Mouse (Mus musculus) intestine, embryonic 14.5 days (tissue): Measurements from ENCODE around the gene Slc27a5. TPM values are rescaled to one million over a fixed set of nuclear protein-coding genes. Genes with fewer than 3 reads are reported as not detected.

ENCODE experiments used
- ATAC-seq: fragments of 200-750 bp; cut with Nextera tagmentation; replicated peaks from 2 replicates; pipeline ENCODE4 v1.8.0; 2017; ENCODE audit warnings: low read depth, moderate number of reproducible peaks, moderate TSS enrichment, moderate library complexity; ENCODE audit not compliant: low FRiP score, low TSS enrichment
- DNase-seq: peaks from one replicate; pipeline ENCODE4 v3.0.0-alpha.2; 2018; ENCODE audit warnings: low spot score
- H3K27ac ChIP-seq: fragments of 300-500 bp; sonication (generic); 2 replicates; pipeline ENCODE4 v1.5.1; 2014; ENCODE audit warnings: low read depth, mild to moderate bottlenecking, control low read depth
- H3K27me3 ChIP-seq: fragments of 300-500 bp; sonication (generic); replicated peaks from 2 replicates; pipeline ENCODE4 v1.6.1; 2014; ENCODE audit warnings: low read length, control low read depth; ENCODE audit not compliant: control insufficient read depth, insufficient read depth
- H3K36me3 ChIP-seq: fragments of 300-500 bp; sonication (generic); 2 replicates; pipeline ENCODE4 v1.6.1; 2014; ENCODE audit warnings: low read length, control low read depth; ENCODE audit not compliant: control insufficient read depth, insufficient read depth
- H3K4me1 ChIP-seq: fragments of 300-500 bp; sonication (generic); replicated peaks from 2 replicates; pipeline ENCODE4 v1.6.1; 2014; ENCODE audit warnings: low read length, control low read depth, mixed read lengths; ENCODE audit not compliant: control insufficient read depth, insufficient read depth
- H3K4me2 ChIP-seq: fragments of 300-500 bp; sonication (generic); 2 replicates; pipeline ENCODE4 v1.6.1; 2014; ENCODE audit warnings: low read length
- H3K4me3 ChIP-seq: fragments of 300-500 bp; sonication (generic); 2 replicates; pipeline ENCODE4 v1.5.1; 2014; ENCODE audit warnings: low read depth, low read length, control low read depth, mixed read lengths
- H3K9ac ChIP-seq: fragments of 300-500 bp; sonication (generic); 2 replicates; pipeline ENCODE4 v1.6.1; 2014; ENCODE audit warnings: mild to moderate bottlenecking, low read length
- H3K9me3 ChIP-seq: fragments of 300-500 bp; sonication (generic); 2 replicates; pipeline ENCODE4 v1.6.1; 2016; ENCODE audit warnings: low read length, control low read depth; ENCODE audit not compliant: control insufficient read depth
- WGBS: fragments of 180-500 bp; shearing (Covaris S2); extraction: QIAGEN DNeasy Blood & Tissue Kit; methylation state at CpG from one replicate; pipeline ENCODE4 v1.1.7; 2014; 5-methylcytosine and 5-hydroxymethylcytosine counted together
- polyA plus RNA-seq: library from polyadenylated mRNA; unstranded; fragments of >200 nt; fragmentation: Nextera tagmentation; extraction: Ambion mirVana; gene quantifications from 2 replicates; pipeline ENCODE4 v1.2.1, GENCODE M21; 2014

Gene Slc27a5
- polyA plus RNA-seq, 1 experiment from 2014 or later = not detected

DNA sequence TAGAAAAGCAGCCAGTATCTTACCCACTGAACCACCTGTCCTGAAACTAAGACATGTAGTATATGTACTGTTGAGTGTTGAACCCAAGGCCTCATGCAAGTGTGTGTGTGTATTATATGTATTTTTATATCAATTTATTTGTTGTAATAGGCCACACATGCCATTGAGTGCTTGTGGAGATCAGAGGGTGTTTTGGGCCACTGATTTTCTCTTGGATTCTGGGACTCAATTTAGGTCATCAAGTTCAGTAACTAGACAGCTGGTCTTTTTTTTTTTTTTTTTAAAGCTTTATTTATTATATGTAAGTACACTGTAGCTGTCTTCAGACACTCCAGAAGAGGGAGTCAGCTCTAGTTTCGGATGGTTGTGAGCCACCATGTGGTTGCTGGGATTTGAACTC lies 17.2 kb upstream of the Slc27a5 start:
- Histone ChIP-seq H3K4me3 (no peak overlapping the region), H3K9me3 (no peaks in the 10 kb centered on the region), H3K4me2 (no peak overlapping the region), H3K9ac (no peak overlapping the region), H3K4me1 (peaks cover 4% of the 10 kb centered on the region; the same call in 1 of the 2 replicates), H3K27ac (no peak overlapping the region), H3K36me3 (no peaks in the 10 kb centered on the region), H3K27me3 (no peaks in the 10 kb centered on the region)
- no peak for ATAC-seq
- DNase-seq = no peak
- WGBS = 93% methylated on average over 1 of the region's 1 CpGs

- Histone ChIP-seq H3K4me1 (peaks cover 4% of the 10 kb centered on the region; the same call in 1 of the 2 replicates), H3K4me3 (no peak overlapping the region), H3K4me2 (no peak overlapping the region), H3K27ac (no peak overlapping the region), H3K36me3 (no peaks in the 10 kb centered on the region), H3K27me3 (no peaks in the 10 kb centered on the region), H3K9ac (no peak overlapping the region), H3K9me3 (no peaks in the 10 kb centered on the region)
- ATAC-seq = no peak
- no peak for DNase-seq
- WGBS = 39% methylated on average over 6 of the region's 6 CpGs
These were observed 16.4 kb upstream of the Slc27a5 start for GRCm38 (mm10) chr7:13014275-13014839.

GRCm38 (mm10) chr7:13013671-13014070 lies 15.7 kb upstream of the Slc27a5 start:
- Histone ChIP-seq H3K4me2 (no peak overlapping the region), H3K9ac (no peak overlapping the region), H3K36me3 (no peaks in the 10 kb centered on the region), H3K9me3 (no peaks in the 10 kb centered on the region), H3K27me3 (no peaks in the 10 kb centered on the region), H3K4me3 (no peak overlapping the region), H3K27ac (no peak overlapping the region), H3K4me1 (peaks cover 4% of the 10 kb centered on the region; the same call in 1 of the 2 replicates)
- DNase-seq = no peak
- ATAC-seq = no peak
- WGBS = 61% methylated on average over 4 of the region's 4 CpGs

DNA sequence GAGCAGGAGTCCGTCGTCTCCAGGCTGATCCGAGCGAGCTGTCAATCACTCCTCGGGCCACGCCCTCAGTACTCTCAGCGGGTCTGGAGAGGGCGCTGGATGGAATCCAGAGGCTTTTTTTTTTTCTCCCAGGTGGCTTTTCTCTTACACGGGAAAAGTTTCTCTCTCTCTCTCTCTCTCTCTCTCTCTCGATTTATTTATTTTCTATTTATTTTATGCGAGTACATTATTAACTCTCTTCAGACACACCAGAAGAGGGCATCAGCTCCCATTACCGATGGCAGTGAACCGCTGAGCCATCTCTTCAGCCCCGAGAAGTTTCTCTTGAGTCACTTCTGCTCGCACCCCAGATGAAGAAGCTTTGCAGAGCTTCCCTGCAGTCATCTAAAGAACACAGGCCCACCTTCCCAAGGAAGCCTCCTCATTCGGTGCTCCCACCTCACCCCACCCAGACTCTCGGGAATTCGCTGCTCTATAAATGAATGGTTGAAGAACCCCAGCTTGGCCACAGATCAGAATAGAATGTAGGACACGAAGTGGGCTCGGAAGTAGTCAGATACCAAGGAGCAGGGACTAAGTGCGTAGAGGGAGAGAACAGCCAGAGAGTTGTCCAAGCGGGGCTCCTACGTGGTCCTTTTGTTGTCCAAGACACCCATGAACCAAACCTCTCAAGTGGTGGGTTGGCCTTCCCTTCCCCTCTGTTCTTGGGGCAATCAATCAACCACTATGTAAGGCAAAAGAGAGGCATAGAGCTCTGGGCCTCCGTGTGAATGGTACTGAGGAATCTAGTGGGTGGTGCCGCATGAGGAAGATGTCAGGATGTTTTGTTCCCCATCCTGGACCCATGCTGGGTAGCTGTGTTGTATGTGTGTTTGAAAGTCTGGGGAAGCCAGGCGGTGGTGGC lies 12.3 kb upstream of the Slc27a5 start, which contains the start of gene Zbtb45:
TSS of gene Zbtb45 (minus strand) at position 30 of the 904 bp plus-strand sequence.
- H3K9me3 ChIP-seq = no peaks in the 10 kb centered on the region
- H3K4me3 ChIP-seq = peak within 1 kb of the TSS; percentile 55
- H3K27me3 ChIP-seq = no peaks in the 10 kb centered on the region
- H3K9ac ChIP-seq = peak within 1 kb of the TSS; percentile 74
- peak within 1 kb of the TSS; percentile 93 for H3K27ac ChIP-seq
- H3K36me3 ChIP-seq = peaks cover 22% of the 10 kb centered on the region
- peak within 1 kb of the TSS; percentile 75 for H3K4me2 ChIP-seq
- ATAC-seq (no peak; the same call in 1 of the 2 replicates), DNase-seq (peak; percentile 68)
- peaks cover 4% of the 10 kb centered on the region; the same call in 1 of the 2 replicates for H3K4me1 ChIP-seq
- 12% methylated on average over 26 of the region's 26 CpGs for WGBS

- no peaks in the 10 kb centered on the region for H3K27me3 ChIP-seq
- H3K9ac ChIP-seq = peak overlapping the region; percentile 74
- no peaks in the 10 kb centered on the region for H3K9me3 ChIP-seq
- peak overlapping the region; percentile 93 for H3K27ac ChIP-seq
- under 1% methylated on average over 42 of the region's 42 CpGs for WGBS
- peak; percentile 87 for ATAC-seq
- H3K4me2 ChIP-seq = peak overlapping the region; percentile 75
- peak overlapping the region; percentile 55 for H3K4me3 ChIP-seq
- H3K36me3 ChIP-seq = peaks cover 30% of the 10 kb centered on the region
- peak; percentile 99 for DNase-seq
- peaks cover 4% of the 10 kb centered on the region; the same call in 1 of the 2 replicates for H3K4me1 ChIP-seq
These were observed 11.4 kb upstream of the Slc27a5 start for GRCm38 (mm10) chr7:13009143-13010004.

- ATAC-seq (no peak), DNase-seq (no peak)
- no peak overlapping the region for H3K9ac ChIP-seq
- H3K4me2 ChIP-seq = no peak overlapping the region
- H3K4me3 ChIP-seq = no peak overlapping the region
- no peaks in the 10 kb centered on the region for H3K27me3 ChIP-seq
- H3K27ac ChIP-seq = no peak overlapping the region
- WGBS = 45% methylated on average over 57 of the region's 57 CpGs
- peaks cover 30% of the 10 kb centered on the region for H3K36me3 ChIP-seq
- peaks cover 4% of the 10 kb centered on the region; the same call in 1 of the 2 replicates for H3K4me1 ChIP-seq
- no peaks in the 10 kb centered on the region for H3K9me3 ChIP-seq
These were observed 9.5 kb upstream of the Slc27a5 start for GRCm38 (mm10) chr7:13007341-13008092.

- ATAC-seq = no peak
- peaks cover 4% of the 10 kb centered on the region; the same call in 1 of the 2 replicates for H3K4me1 ChIP-seq
- H3K9me3 ChIP-seq = no peaks in the 10 kb centered on the region
- no peak overlapping the region for H3K4me2 ChIP-seq
- no peak for DNase-seq
- no peaks in the 10 kb centered on the region for H3K27me3 ChIP-seq
- peaks cover 30% of the 10 kb centered on the region for H3K36me3 ChIP-seq
- no peak overlapping the region for H3K9ac ChIP-seq
- H3K4me3 ChIP-seq = no peak overlapping the region
- 85% methylated on average over 10 of the region's 10 CpGs for WGBS
- H3K27ac ChIP-seq = no peak overlapping the region
These were observed 8.5 kb upstream of the Slc27a5 start for GRCm38 (mm10) chr7:13006531-13006930.
